Mouse (Mus musculus): ENCODE measurements around the gene Stard7.

Gene Stard7

DNA sequence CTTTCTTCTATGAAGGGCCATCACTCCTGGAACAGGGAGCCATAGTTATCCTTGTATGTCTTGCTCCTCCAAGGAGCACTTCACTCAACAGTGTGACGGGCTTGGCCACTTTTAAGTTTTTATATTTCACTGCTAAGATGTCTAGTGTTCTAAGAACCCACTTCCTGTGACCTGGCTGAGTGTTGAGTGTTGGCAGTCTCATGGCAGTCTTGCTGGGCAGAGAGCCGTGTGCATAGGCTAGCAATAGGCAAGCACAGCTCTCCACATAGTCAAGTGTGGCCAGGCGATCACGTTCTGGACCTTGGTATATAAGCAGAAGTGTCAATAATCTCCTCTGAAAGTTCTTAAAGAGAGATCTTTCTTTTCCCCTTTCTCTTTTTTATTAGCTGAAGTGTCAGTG lies 48.1 kb downstream of the Stard7 start:
- in situ Hi-C loops (cut with MboI, MseI) = no loop called here

DNA sequence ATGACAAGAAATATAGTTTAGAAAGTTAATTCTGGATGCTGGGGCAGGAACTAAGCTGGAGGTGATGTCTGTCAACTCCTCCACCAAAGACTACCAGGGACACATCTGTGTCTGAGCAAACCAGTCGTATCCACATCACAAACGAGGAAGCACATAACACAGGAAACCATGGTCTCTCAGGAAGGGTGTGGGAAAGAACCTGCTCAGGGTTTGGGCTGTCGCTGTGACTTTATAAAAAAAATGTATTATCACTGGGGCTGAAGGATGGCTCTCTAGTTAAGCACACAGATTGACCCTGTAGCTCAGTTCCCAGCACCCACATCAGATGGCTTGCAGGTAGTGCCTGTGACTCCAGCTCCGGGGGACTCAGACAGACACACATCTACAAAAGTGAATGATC lies 49.1 kb downstream of the Stard7 start:
- in situ Hi-C loops (cut with MboI, MseI) = no loop called here

DNA sequence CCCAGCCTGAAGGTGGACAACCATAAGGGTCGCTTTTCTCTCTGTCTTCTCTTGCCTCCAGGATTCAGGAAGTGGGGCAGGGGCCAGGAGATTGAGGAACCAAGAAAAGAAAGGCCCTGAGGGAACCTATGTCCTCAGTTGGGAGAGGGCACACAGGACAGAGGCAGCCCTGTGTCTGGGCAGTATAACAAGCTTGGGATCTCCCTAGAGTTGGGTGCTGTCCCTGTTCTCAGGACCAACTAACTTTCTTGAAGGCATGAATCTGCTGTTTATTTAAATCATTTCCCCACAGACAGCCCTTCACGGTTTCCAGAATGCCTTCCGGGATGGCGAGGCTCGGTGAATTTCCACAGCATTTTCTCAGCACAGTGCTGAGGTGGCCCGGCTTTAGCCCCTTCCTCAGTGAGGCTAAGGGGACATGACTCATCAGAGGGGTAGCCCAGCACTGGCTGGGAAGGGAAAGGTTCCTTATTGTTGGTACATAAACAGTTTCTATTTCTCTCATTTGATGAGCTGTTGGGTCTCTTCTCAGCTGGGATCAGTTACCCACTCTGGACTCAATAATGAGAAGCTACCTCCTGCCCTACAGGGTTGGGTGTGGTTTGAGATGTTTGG lies 52.8 kb downstream of the Stard7 start:
- in situ Hi-C loops (cut with MboI, MseI) = no loop called here

DNA sequence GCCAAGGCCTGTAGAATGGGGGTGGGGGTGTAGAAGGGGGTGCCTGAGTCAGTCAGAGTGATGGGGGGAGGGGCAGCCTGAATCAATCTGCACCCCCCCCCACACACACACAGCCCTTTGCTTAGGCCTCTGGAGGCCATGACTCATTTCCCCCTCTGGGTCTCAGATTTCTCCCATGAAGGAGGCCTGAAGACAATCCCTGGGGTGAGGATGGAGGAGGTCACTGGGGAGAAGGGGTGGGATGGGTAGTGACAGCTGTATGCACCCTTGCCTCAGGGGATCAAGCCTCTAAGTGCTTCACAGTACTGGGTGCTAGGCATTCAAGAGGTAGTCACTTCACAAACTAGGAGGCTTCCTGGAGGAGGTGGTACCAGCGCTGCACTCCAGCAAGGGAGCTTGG lies 53.6 kb downstream of the Stard7 start:
- in situ Hi-C loops (cut with MboI, MseI) = no loop called here

DNA sequence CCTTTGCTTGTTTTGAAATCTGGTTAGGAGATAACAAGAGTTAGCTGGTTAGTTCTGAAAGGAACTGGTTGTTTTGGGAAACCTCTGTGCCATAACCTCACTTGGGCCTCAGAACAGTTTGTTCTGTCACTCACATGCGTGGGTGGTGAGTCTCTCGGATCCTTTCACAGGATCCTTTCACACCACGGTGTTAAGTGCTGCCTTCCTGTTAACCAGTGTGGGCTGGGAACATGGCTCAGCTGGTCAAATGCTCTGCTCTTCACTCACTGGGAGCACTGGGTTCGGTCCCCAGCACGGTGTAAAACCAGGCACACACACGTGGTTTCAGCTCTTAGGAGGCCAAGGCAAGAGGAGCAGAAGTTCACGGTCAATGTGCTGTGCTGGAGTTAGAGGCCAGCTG lies 54.4 kb downstream of the Stard7 start:
- in situ Hi-C loops (cut with MboI, MseI) = no loop called here

DNA sequence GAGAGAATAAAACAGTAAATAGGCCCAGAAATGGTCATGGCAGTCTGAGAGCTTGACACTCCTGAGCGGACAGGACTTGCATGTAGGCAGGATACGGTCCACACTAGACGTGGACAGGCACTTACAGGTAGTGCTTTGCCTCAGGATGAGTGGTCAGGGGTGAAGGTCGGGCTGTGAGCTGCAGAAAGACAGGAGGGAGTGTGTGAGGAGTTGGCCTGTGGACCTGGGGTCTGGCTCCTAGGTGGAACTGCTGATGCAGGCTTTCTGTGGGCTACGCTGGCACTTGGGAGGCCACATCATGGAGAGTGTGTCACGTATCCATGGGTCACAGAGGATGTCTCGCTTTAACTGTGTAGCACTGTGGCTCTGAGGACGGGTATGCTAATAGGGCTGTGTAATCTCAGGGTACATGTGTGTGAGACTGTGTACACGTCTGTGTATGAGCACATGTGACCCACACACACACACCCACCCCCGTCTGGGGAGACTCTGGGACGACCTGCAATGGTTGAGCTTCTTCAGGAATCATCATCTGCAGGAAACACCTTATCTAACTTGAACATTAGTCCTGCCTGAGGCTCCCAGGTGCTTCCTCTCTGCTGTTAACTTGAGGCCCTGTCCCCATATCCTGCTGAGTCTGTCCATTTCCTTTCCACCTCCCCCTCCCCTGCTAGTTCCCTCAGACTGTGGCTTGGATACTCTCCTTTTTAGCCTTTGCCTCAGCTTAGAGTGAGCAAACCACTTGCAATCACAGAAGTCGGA lies 58.3 kb downstream of the Stard7 start:
- in situ Hi-C loops (cut with MboI, MseI) = no loop called here

DNA sequence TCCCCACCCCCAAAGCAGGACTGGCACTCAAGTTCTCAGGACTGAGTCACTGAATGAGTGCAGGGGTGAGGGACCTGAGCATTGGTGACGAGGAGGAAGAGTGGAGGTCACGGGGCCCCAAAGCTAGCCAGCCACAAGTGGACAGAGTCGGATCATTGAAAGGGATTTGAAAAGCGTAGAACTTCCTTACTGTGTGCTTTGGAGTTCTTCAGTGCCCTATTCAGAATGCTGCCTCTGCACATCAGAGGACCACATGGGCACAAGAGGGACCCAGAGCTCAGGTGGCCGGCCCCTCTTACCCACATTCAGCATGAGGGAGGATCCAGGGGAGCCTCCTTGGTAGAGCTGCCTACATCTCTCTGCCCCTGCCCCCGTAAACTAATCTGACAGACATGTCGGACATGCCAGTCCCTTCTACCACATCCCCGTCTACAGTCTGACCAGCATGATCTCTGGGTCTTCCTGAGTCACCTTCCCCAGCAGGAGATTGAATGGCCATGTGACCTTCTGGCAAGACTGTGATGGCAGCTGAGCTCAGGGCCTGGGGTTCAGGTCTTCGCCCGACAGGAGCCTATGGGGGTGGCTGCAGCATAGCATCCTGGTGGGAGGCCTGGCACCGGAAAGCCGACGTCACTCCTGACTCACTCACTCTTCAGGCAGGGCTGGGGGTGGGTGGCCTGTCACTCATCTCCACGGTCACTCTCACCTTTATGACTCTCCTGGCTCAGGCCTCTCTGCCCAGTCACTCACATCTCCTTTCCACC lies 63.0 kb downstream of the Stard7 start:
- in situ Hi-C loops (cut with MboI, MseI) = no loop called here

DNA sequence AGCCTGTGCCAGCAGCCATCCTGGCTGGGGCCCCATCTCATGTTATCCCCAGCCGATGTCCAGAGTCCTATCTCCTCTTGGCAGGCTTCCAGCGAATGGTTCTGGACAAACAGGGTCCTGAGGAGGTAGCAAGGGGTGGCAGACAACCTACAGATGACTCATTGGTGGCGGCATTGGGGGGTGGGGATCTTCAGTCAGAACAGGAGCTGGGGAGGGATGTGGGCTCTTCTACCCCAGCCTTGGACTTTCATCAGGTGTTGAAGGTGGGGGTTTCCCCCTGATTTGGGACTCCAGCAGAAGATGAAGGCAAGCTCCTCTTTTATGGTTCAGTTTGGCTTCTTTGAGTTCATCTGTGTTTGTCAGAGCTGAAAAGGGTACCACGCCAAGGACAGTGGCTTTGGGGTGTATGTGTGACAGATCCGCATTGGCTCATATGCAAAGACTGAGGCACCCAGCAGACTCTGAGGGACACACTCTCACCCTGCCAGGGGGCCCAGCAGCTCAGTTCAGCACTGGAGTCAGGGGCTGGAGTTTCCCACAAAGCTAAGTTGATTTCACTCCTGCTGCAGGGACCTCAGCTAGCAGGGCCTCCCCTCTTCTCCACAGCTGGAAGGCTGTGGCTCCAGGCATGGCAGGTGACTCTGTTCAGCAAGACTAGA lies 64.1 kb downstream of the Stard7 start:
- in situ Hi-C loops (cut with MboI, MseI) = no loop called here

DNA sequence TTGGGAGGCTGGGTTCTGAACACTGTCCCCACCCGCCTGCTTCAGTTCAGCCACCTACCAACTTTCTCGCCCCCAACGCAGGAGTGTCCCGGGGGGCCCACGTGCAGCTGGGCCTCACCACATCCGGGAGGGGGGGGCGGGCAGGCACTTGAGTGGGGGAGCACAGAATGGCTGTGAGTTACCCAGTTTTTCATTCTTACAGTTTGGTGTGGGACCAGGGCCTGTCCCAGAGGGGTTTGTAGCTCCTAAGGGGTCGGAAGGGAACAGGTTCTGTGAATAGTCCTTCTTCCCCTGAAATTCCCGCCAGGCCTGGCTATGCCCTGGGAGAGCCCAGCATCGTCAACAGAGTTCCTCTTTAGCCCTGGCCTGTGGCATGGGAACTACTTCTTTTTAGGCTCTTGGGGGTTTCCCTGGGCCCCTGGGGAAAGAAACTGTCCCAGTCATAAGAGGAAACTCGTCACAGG lies 65.1 kb downstream of the Stard7 start:
- in situ Hi-C loops (cut with MboI, MseI) = no loop called here

DNA sequence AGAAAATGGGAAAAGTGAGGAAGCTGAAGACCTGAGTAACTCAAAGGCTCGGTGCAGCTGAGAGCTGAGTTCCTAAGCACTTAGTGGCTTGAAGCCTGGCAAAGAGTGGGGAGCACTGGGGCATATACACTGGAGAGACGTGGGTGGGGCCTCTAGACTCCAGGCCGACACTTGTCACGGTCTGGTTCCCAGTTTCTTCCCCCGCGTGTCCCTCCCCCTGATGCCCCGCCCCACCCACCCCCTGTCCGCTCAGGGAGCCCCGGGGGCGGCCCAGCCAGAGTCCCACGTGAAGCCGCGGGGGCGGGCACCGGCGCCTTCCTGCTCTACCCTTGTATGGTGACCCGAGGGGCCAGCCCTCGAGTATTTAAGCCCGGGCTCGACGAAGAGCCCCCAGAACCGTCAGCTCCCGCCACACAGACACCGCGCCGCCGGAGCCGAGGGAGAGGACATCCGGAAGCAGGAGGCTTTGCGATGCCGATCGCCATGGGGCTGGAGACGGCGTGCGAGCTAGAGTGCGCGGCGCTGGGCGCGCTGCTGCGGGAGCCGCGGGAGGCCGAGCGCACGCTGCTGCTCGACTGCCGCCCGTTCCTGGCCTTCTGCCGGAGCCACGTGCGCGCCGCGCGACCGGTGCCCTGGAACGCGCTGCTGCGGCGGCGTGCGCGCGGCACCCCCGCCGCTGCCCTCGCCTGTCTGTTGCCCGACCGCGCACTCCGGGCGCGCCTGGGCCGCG lies 65.9 kb downstream of the Stard7 start, which contains the start of gene Dusp2:
TSS of gene Dusp2 (plus strand) at position 393 of the 730 bp plus-strand sequence.
- in situ Hi-C loops (cut with MboI, MseI) = no loop called here

DNA sequence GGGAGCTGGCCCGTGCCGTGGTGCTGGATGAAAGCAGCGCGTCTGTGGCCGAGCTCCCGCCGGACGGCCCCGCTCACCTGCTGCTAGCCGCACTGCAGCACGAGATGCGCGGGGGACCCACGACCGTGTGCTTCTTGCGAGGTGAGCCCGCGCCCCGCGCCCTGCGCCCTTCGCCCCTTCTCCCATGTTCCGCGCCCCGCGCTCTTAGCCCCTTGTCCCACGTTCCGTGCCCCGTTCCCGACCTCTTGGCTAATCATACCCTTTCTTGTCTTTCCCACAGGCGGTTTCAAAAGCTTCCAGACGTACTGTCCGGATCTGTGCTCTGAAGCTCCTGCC lies 66.4 kb downstream of the Stard7 start:
- in situ Hi-C loops (cut with MboI, MseI) = no loop called here

DNA sequence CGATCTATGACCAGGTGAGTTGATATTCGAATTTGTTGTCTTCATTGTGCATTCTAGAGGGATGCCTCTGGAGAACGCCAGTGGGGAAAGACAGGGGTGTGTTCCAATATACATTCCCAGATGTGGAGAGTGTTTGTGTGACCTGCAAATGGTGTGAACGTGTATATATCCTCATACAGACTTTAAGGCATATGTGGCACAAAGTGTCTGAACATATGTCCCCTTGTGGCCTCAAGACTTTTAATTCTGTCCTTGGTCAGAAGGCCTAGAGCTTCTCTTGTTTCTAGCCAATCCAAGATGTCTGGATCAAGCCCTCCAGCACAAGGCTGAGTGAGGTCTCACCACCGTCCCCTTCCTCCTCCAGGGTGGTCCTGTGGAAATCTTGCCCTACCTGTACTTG lies 66.9 kb downstream of the Stard7 start:
- in situ Hi-C loops (cut with MboI, MseI) = no loop called here

DNA sequence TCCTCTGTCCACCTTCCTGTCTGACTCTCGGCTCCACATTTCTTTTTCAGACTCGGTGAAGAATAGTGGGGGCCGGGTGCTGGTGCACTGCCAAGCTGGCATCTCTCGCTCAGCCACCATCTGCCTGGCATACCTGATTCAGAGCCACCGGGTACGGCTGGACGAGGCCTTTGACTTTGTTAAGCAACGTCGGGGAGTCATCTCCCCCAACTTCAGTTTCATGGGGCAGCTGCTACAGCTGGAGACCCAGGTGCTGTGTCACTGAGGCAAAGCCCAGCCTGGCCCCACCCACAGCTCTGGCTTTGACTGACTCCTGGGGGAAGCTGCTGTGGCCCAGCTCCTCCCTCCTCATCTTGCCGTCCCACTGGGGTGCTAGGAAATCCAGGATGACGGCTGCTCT lies 67.5 kb downstream of the Stard7 start:
- in situ Hi-C loops (cut with MboI, MseI) = no loop called here

DNA sequence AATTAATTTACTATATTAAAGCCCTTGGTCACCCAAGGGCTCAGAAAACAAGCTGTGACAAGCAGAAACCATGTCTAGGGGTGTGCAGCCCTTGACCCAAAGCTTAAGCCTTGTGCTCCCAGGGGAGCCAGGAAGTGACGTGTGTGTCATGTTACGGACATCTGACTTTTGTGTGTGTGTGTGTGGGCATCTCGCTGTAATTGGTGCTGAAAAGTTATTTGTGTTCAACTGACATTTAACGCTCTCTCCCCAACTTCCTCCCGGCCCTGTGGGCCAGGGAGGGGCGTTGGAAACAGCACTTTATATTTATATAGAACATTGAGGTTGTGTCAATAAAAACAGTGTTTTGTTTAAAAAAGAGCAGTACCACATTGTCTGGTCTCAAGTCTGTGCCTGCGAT lies 68.0 kb downstream of the Stard7 start:
- in situ Hi-C loops (cut with MboI, MseI) = no loop called here

DNA sequence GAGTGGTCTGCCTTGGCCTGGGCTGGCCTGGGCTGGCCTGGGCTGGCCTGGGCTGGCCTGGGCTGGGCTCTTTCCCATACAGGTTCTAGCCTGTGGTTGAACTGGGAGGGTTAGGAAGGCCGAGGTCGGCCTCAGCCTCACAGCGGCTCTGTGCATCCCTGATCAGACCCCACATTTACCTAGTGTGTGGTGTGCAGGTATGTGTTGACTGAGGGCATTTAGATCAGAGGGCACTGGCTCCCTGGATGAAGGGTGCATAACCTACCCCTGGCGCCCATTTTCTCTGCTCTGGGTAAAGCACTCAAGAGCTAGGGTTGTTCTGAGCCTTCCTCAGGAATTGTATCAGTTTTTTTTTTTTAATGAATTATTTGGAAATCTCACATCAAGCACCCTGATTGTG lies 68.4 kb downstream of the Stard7 start, which contains the start of gene Astl:
TSS of gene Astl (plus strand) at position 224 of the 400 bp plus-strand sequence.
- in situ Hi-C loops (cut with MboI, MseI) = no loop called here

DNA sequence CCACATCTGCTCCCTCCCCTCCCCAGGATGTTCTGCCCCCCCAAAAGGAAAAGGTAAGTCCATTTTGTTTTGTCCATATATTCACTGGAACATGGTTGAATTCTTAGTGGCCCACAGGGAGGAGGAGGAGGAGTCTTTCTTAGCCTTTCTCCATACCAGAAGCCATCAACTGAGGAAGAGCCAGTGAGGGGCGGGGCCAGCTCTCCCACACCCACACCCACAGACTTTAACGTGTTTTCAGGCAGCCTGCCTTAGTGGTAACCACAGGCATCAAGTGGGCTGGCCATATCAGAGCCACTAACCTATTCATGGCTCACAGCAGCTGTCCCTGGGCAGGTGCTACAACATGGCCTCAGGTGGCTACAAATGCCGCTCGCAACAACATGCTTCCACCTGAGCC lies 68.8 kb downstream of the Stard7 start:
- in situ Hi-C loops (cut with MboI, MseI) = no loop called here

DNA sequence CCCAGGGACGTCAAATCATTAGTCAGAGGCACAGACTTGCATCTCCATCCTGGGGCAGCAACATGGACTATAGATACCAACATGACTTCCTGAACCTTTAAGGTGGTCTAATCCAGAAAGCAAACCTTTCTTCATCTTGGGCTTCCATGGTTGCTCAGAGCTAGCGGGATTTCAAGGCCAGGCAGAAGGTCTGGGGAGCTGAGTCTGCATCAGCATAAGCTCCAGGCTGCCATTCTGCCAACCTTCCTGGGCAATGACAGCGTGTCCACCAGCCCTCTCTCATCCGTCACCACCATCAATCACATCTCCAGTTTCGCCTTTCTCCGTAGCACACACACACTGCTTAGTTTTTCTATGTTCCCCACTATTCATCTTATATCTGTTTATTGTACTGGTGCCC lies 69.2 kb downstream of the Stard7 start:
- in situ Hi-C loops (cut with MboI, MseI) = no loop called here

DNA sequence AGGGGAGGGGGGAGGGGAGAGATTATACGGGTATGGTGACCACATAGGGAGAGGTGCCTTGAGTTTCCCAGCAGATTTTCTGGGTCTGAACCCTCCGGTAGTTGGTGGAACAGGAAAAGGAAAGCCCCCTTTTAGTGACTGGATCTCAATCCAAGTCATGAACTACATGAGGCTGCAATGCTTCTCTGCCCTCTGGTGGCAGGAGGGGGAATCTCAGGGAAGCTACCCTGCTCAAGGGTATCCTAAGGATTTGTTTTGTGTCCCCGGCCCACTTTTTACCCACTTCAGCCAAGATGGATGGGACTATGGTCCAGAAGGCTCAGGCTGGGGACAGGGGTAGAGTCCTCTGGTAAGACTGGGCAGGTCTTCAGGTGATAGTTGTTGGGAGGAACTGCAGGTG lies 71.1 kb downstream of the Stard7 start:
- in situ Hi-C loops (cut with MboI, MseI) = loop anchor here (5.0 kb wide), 2 partner anchors 34 to 89 kb away; no protein-coding TSS in a partner anchor

DNA sequence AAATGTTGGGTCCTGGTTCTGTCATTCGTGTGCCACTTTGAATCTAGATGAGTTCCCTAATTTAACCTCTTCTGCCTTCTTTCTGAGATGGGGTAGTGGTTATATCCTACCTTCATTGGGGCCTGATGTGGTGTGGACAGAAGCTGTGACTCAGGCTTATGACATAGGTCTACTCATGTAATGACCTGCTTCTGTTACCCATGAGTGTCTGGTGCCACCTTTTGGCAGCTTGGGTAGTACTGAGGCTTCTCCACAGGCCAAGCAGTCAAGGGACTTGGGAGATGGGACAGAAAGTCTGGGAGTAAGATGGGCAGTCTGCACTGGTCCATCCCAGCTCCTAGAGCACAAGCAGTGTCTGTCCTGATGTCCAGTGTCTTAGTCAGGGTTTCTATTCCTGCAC lies 76.3 kb downstream of the Stard7 start:
- in situ Hi-C loops (cut with MboI, MseI) = no loop called here

DNA sequence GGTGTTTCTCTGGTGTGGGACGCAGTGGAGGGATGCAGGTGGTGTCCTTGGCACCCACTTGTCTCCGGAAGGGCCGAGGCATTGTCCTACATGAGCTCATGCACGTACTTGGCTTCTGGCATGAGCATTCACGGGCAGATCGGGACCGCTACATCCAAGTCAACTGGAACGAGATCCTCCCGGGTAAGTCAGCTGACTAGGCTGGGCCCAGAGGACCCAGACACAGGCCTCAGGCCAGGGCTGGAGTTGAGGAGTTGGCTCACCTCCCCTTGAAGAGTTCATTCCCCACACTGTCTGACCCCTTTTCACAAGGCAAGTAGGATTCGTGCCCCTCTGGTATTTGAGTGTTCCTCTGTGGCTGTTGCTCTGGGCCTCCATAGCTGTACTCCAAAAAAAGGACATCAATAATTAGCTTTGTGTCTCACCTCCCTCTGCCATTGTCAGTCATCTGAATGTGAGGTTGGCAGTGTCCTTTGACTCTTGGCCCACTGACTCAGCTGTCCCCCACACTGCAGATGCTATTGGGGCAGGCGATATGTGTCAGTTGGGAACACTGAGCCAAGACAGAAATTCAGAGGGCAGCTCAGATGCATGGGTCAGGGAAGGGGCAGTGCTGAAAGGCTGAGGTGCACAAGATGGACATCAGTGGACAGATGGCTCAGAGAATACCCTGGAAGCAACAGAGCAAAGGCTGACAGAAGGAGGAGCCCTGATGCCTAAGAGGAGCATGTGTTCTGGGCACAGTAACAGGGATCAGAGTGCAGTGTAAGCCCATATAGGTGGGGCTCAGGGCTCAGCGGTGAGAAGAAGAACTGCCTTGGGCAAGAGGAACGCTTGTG lies 77.3 kb downstream of the Stard7 start:
- in situ Hi-C loops (cut with MboI, MseI) = no loop called here
